Mouse (Mus musculus): ENCODE measurements around the gene Fndc3b. TPM values are rescaled to one million over a fixed set of nuclear protein-coding genes. Genes with fewer than 3 reads are reported as not detected.

The Fndc3b gene
- 1 to 10 TPM; 1.2 to 3.0 TPM for total RNA-seq (2023)

GRCm38 (mm10) chr3:27710648-27711428, at the start of gene Fndc3b:
Gene Fndc3b (minus strand): TSS chr3:27711307.

GRCm38 (mm10) chr3:27371276-27371621, 339.9 kb downstream of the Fndc3b start, which contains the start of gene Ghsr:
Gene Ghsr (plus strand): TSS chr3:27371351.

Other genes with a start within 250 kb of the Fndc3b start
- not detected for gene Tmem212, start 185.1 kb upstream of the Fndc3b start, total RNA-seq (2023)
- under 1 TPM; 0.29 to 0.50 TPM for gene Pld1, start 227.4 kb upstream of the Fndc3b start, total RNA-seq (2023)

All from T-cell, adult 66 days (primary cell).